Mouse (Mus musculus) lung, adult 2 months (tissue): Measurements from ENCODE around the gene Hist1h3d.

ENCODE experiments used
- CTCF ChIP-seq: fragments of 200-500 bp; IDR thresholded peaks from 2 replicates; pipeline ENCODE4 v1.5.1; 2011; ENCODE audit warnings: mild to moderate bottlenecking, low read length, control low read depth; ENCODE audit not compliant: insufficient read depth
- POLR2A ChIP-seq: fragments of 200-500 bp; IDR thresholded peaks from 2 replicates; pipeline ENCODE4 v1.6.1; 2011; ENCODE audit warnings: low read depth, mild to moderate bottlenecking, control low read depth, low read length, borderline replicate concordance; ENCODE audit errors: extremely low read depth

DNA sequence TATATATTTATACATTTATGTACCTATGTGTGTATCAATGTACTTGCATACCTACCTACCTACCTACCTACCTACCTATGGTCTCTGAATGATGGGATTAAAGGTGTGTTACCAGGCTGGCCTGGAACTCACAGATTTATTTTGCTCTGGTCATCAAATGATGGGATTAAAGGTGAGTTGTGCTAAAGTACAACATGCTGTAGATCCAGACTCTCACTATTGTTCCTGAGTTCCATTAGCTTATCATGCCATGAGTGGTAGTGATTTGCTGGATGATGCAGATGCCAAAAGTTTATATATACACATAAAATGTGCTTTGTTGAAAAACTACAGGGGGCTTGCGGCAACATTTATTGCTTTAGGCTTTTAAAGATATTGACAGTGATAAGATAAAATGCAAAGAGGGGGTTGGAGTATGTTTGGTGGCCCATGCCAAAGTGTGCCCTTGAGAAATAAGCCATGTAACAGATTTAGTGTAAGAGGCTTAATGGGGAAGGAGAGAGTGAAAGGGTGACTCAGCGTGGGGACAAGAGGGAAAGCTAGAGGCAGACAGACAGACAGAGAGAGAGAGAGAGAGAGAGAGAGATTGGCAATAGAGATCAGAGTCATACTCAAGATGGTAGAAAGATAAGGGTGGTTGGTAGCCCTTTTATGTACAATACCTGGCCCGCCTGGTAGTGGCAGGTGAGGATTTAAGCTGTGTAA is 38.4 kb upstream of the Hist1h3d start:
- TF ChIP-seq POLR2A, result no peak
- TF ChIP-seq CTCF, result no peak
